Mouse (Mus musculus): ENCODE data around the gene Clstn2. TPM values are rescaled to one million over a fixed set of nuclear protein-coding genes. Genes with fewer than 3 reads are reported as not detected.

Gene Clstn2
- total and polyA plus RNA-seq, 3 experiments: not detected

DNA sequence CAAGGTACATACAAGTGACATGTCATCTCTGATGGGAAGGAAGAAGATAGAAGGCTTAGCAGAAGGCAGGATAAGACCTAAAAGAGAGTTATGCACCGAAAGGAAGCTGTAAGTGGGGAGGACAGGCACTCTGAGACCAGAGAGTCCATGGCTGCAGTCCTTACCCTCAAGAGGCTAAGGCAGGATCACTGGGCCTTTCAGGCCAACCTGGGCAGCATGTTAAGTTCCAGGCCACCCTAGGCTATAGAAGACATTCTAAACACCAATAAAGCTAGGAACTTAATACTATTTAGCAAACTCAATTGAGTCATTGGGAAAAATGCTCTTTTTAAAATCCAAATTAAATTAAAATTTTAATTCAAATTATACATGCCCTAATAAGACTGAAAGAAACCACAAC is 258.0 kb downstream of the Clstn2 start:
- dilution Hi-C loops (cut with MboI; ENCODE audit: extremely low pct_ligation_motif_present, extremely low pct_unique_long_range_greater_than_20kb, low sequenced_read_pairs): no loop called here
- no peak for TF ChIP-seq ZKSCAN1 (IDR thresholded peaks at IDR 0.05; ENCODE audit: borderline replicate concordance, low read depth, low read length)
- TF ChIP-seq PAX5 (IDR thresholded peaks at IDR 0.05; ENCODE audit: low read length): no peak

DNA sequence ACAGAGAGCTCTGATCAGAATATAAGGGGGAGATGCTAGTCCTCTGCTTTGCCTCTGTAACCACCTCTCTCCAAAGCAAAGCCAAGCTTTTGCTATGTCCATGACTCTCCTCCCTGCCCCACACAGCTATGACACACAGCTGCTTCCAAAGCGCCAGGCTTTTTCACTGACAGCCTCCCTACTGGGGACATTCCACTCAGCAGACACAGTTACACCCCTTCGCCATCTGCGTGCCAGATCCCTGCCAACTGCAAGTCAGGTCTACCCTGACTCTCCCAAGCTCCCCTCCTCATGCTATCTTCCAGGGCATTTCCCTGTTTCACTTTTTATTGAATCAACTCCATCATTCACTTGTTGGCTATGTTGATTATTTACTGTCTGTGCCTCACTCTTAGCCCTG is 259.1 kb downstream of the Clstn2 start:
- dilution Hi-C loops (cut with MboI; ENCODE audit: extremely low pct_ligation_motif_present, extremely low pct_unique_long_range_greater_than_20kb, low sequenced_read_pairs): no loop called here

More for the DNA sequence above, 258.0 kb downstream of the Clstn2 start:
- no peak for DNase-seq (ENCODE audit: extremely low read depth)
- no peaks in the 10 kb centered on the region for H3K27me3 ChIP-seq (replicated peaks)
- H3K4me1 ChIP-seq (ENCODE audit: control insufficient read depth in 1 of 2, insufficient read depth in 2 of 2): no peaks in the 10 kb centered on the region
- no peaks in the 10 kb centered on the region for H3K79me2 ChIP-seq (replicated peaks; ENCODE audit: control insufficient read depth, extremely low read depth, insufficient read depth, poor library complexity, severe bottlenecking)
- H3K4me2 ChIP-seq (ENCODE audit: insufficient read depth, low read depth, poor library complexity, severe bottlenecking): no peak overlapping the region
- no peaks in the 10 kb centered on the region for H3K36me3 ChIP-seq (replicated peaks in 1 of 2; ENCODE audit: control insufficient read depth in 1 of 2, insufficient read depth in 1 of 2, low read length in 1 of 2)
- peaks cover 66% of the 10 kb centered on the region for H3K9me3 ChIP-seq (replicated peaks; ENCODE audit: low read length)
- no peak overlapping the region for H3K4me3 ChIP-seq (replicated peaks in 1 of 3; ENCODE audit: low read depth in 2 of 3, low read length in 2 of 3, poor library complexity in 1 of 3)
- no peak overlapping the region for H3K9ac ChIP-seq (ENCODE audit: insufficient read depth, low read depth)
- no peak overlapping the region for H3K27ac ChIP-seq (ENCODE audit: insufficient read depth, low read depth)
- in situ Hi-C loops (cut with MboI; ENCODE audit: low pct_ligation_motif_present, low pct_unique_long_range_greater_than_20kb, low sequenced_read_pairs): no loop called here

DNA sequence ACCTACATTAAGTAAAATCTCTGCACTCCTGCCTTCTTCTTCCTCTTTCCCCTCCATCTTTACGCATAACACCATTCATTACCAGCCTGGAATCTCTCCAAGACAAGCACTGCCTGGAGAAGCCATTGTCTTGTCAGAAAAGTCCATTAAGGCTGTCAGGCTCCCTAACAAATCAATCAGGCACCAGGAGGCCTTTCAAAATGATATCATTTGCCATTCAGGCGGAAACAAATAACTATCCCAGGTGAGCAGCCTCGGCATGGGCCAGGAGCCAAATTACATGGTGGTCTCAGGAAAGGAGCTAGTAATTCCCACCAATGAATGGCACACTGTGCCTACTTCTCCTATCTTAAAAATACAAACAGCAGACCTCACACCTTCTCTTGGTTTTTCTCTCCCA is 260.6 kb downstream of the Clstn2 start:
- Histone ChIP-seq H3K9me3 (replicated peaks; ENCODE audit: low read length) (peaks cover 67% of the 10 kb centered on the region), H3K9ac (ENCODE audit: insufficient read depth, low read depth) (no peak overlapping the region), H3K27me3 (replicated peaks) (no peaks in the 10 kb centered on the region), H3K27ac (ENCODE audit: insufficient read depth, low read depth) (no peak overlapping the region), H3K4me3 (replicated peaks in 1 of 3; ENCODE audit: low read depth in 2 of 3, low read length in 2 of 3, poor library complexity in 1 of 3) (no peak overlapping the region), H3K4me2 (ENCODE audit: insufficient read depth, low read depth, poor library complexity, severe bottlenecking) (no peak overlapping the region), H3K79me2 (replicated peaks; ENCODE audit: control insufficient read depth, extremely low read depth, insufficient read depth, poor library complexity, severe bottlenecking) (no peaks in the 10 kb centered on the region), H3K4me1 (ENCODE audit: control insufficient read depth in 1 of 2, insufficient read depth in 2 of 2) (no peaks in the 10 kb centered on the region), H3K36me3 (replicated peaks in 1 of 2; ENCODE audit: control insufficient read depth in 1 of 2, insufficient read depth in 1 of 2, low read length in 1 of 2) (no peaks in the 10 kb centered on the region)
- TF ChIP-seq ETS1 (conservative IDR thresholded peaks at IDR 0.05; ENCODE audit: low read depth, low read length): no peak
- TF ChIP-seq RCOR1 (conservative IDR thresholded peaks at IDR 0.05; ENCODE audit: low read depth, low read length): no peak
- no peak for TF ChIP-seq MEF2A (IDR thresholded peaks at IDR 0.05; ENCODE audit: borderline replicate concordance, low read depth, low read length)
- no peak for TF ChIP-seq CTCF (conservative IDR thresholded peaks at IDR 0.05 in 1 of 2, IDR thresholded peaks at IDR 0.05 in 1 of 2; ENCODE audit: low read depth in 2 of 2, low read length in 2 of 2)
- no peak for TF ChIP-seq BHLHE40 (IDR thresholded peaks at IDR 0.05; ENCODE audit: low read depth, low read length)
- TF ChIP-seq CHD1 (IDR thresholded peaks at IDR 0.05; ENCODE audit: low read depth, low read length): no peak
- dilution Hi-C loops (cut with MboI; ENCODE audit: extremely low pct_ligation_motif_present, extremely low pct_unique_long_range_greater_than_20kb, low sequenced_read_pairs) (no loop called here), in situ Hi-C loops (cut with MboI; ENCODE audit: low pct_ligation_motif_present, low pct_unique_long_range_greater_than_20kb, low sequenced_read_pairs) (no loop called here)
- no peak for DNase-seq (ENCODE audit: extremely low read depth)

More for the DNA sequence above, 259.1 kb downstream of the Clstn2 start:
- Histone ChIP-seq H3K27ac (ENCODE audit: insufficient read depth, low read depth) (no peak overlapping the region), H3K9me3 (replicated peaks; ENCODE audit: low read length) (peaks cover 68% of the 10 kb centered on the region), H3K4me1 (ENCODE audit: control insufficient read depth in 1 of 2, insufficient read depth in 2 of 2) (no peaks in the 10 kb centered on the region), H3K9ac (ENCODE audit: insufficient read depth, low read depth) (no peak overlapping the region), H3K79me2 (replicated peaks; ENCODE audit: control insufficient read depth, extremely low read depth, insufficient read depth, poor library complexity, severe bottlenecking) (no peaks in the 10 kb centered on the region), H3K36me3 (replicated peaks in 1 of 2; ENCODE audit: control insufficient read depth in 1 of 2, insufficient read depth in 1 of 2, low read length in 1 of 2) (no peaks in the 10 kb centered on the region), H3K4me2 (ENCODE audit: insufficient read depth, low read depth, poor library complexity, severe bottlenecking) (no peak overlapping the region), H3K27me3 (replicated peaks) (no peaks in the 10 kb centered on the region), H3K4me3 (replicated peaks in 1 of 3; ENCODE audit: low read depth in 2 of 3, low read length in 2 of 3, poor library complexity in 1 of 3) (no peak overlapping the region)
- in situ Hi-C loops (cut with MboI; ENCODE audit: low pct_ligation_motif_present, low pct_unique_long_range_greater_than_20kb, low sequenced_read_pairs): no loop called here
- TF ChIP-seq ETS1 (conservative IDR thresholded peaks at IDR 0.05; ENCODE audit: low read depth, low read length): no peak
- TF ChIP-seq JUND (conservative IDR thresholded peaks at IDR 0.05; ENCODE audit: low read depth, low read length): no peak
- TF ChIP-seq PAX5 (IDR thresholded peaks at IDR 0.05; ENCODE audit: low read length): no peak
- TF ChIP-seq MEF2A (IDR thresholded peaks at IDR 0.05; ENCODE audit: borderline replicate concordance, low read depth, low read length): no peak
- TF ChIP-seq POLR2AphosphoS2 (IDR thresholded peaks at IDR 0.05; ENCODE audit: low read depth, low read length): no peak
- no peak for TF ChIP-seq POLR2A (IDR thresholded peaks at IDR 0.05; ENCODE audit: low read depth, low read length)
- TF ChIP-seq USF2 (conservative IDR thresholded peaks at IDR 0.05; ENCODE audit: low read depth, low read length): no peak
- no peak for TF ChIP-seq GABPA (IDR thresholded peaks at IDR 0.05; ENCODE audit: insufficient replicate concordance, low read depth, low read length)
- no peak for TF ChIP-seq E2F4 (IDR thresholded peaks at IDR 0.05; ENCODE audit: insufficient replicate concordance, low read depth, low read length)
- TF ChIP-seq RAD21 (IDR thresholded peaks at IDR 0.05; ENCODE audit: low read depth, low read length): no peak
- TF ChIP-seq KAT2A (IDR thresholded peaks at IDR 0.05; ENCODE audit: insufficient replicate concordance, low read length): no peak
- no peak for TF ChIP-seq ZKSCAN1 (IDR thresholded peaks at IDR 0.05; ENCODE audit: borderline replicate concordance, low read depth, low read length)
- DNase-seq (ENCODE audit: extremely low read depth): no peak

Data from CH12.LX (cell line).